Mouse (Mus musculus) heart, postnatal 0 days (tissue): Measurements from ENCODE around the gene Cers1.

ENCODE experiments used
- CTCF ChIP-seq: IDR thresholded peaks from 2 replicates; pipeline ENCODE4 v1.5.1; 2016; ENCODE audit warnings: antibody characterized with exemption, control low read depth, low read depth
- EP300 ChIP-seq: IDR thresholded peaks from 2 replicates; pipeline ENCODE4 v1.6.1; 2016; ENCODE audit warnings: antibody characterized with exemption, low read depth

DNA sequence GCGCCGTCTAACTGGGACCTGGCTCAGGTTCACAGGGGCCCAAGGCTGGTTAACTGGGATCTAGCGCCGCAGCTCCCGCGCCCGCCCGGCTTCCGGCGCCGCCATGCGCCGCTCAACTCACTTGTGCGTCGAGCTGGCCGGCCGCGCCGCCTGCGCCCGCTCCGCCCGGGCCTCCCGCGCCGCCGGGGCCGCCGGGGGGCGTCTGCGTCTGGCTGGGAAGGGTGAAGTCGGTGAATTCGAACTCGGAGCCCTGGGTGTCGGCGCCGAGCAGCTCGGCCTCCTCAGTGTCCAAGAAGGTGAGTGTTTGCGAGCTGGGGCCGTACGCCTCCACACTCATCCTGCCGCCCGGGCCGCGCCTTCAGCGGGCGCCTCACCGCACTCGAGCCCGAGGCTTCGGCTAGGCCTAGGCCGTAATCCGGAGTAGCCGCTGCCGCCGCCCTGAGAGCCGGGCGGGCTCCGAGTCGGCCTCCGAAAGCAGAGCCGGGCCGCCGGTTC lies 37.1 kb downstream of the Cers1 start:
- no peak for TF ChIP-seq CTCF
- TF ChIP-seq EP300, result no peak
